Mouse (Mus musculus) MEL (cell line): ENCODE results near the gene Txndc12. TPM values are rescaled to one million over a fixed set of nuclear protein-coding genes. Genes with fewer than 3 reads are reported as not detected.

Experiments used
- DNase-seq: peaks from one replicate; pipeline ENCODE4 v3.0.0; 2011; ENCODE audit warnings: low read depth, low spot score
- H3K27ac ChIP-seq: 2 replicates; pipeline ENCODE4 v1.5.1; 2012; ENCODE audit warnings: low read depth, mild to moderate bottlenecking, control low read depth, low read length, moderate library complexity; ENCODE audit not compliant: control insufficient read depth
- H3K27me3 ChIP-seq, 2 experiments: fragments of 150-350 bp in 1 of 2; sonication (generic) in 1 of 2; 2 replicates each; pipeline ENCODE4 v1.6.1; 2012; ENCODE audit warnings: low read length in 2 of 2, mild to moderate bottlenecking in 2 of 2, improper control_type of control experiment in 1 of 2, moderate library complexity in 1 of 2; ENCODE audit not compliant: insufficient read depth in 2 of 2, control insufficient read depth in 1 of 2
- H3K36me3 ChIP-seq, 2 experiments: 2 replicates each; pipeline ENCODE4 v1.6.1; 2012 to 2014; ENCODE audit warnings: low read length in 2 of 2, improper control_type of control experiment in 1 of 2, inconsistent platforms in 1 of 2, mild to moderate bottlenecking in 1 of 2; ENCODE audit not compliant: insufficient read depth in 2 of 2, control insufficient read depth in 1 of 2
- H3K4me1 ChIP-seq, 2 experiments: fragments of 150-350 bp in 1 of 2; sonication (generic) in 1 of 2; 2 replicates each; pipeline ENCODE4 v1.6.1; 2012; ENCODE audit warnings: low read length in 2 of 2, improper control_type of control experiment in 1 of 2, mild to moderate bottlenecking in 1 of 2; ENCODE audit not compliant: insufficient read depth in 2 of 2, control insufficient read depth in 1 of 2
- H3K4me3 ChIP-seq, 2 experiments: fragments of 150-350 bp in 1 of 2; sonication (generic) in 1 of 2; 2 replicates each; pipeline ENCODE4 v1.5.1; 2012; ENCODE audit warnings: low read depth in 2 of 2, low read length in 2 of 2, mild to moderate bottlenecking in 2 of 2, moderate library complexity in 2 of 2, control low read depth in 1 of 2, improper control_type of control experiment in 1 of 2; ENCODE audit not compliant: control insufficient read depth in 1 of 2, insufficient read depth in 1 of 2
- H3K79me2 ChIP-seq: 2 replicates; pipeline ENCODE4 v1.6.1; 2012; ENCODE audit warnings: mild to moderate bottlenecking, low read length, moderate library complexity; ENCODE audit not compliant: control insufficient read depth, poor library complexity, insufficient read depth
- H3K9ac ChIP-seq: 2 replicates; pipeline ENCODE4 v1.6.1; 2012; ENCODE audit warnings: low read depth, mild to moderate bottlenecking, control low read depth, low read length, moderate library complexity; ENCODE audit not compliant: control insufficient read depth, poor library complexity, severe bottlenecking
- H3K9me3 ChIP-seq: fragments of 150-350 bp; sonication (generic); replicated peaks from 2 replicates; pipeline ENCODE4 v1.6.1; 2012; ENCODE audit warnings: mild to moderate bottlenecking, low read length, improper control_type of control experiment, moderate library complexity; ENCODE audit not compliant: insufficient read depth
- CHD1 ChIP-seq: IDR thresholded peaks from 2 replicates; pipeline ENCODE4 v1.6.1; 2012; ENCODE audit warnings: low read depth, mild to moderate bottlenecking, inconsistent platforms, low read length, improper control_type of control experiment
- E2F4 ChIP-seq: IDR thresholded peaks from 2 replicates; pipeline ENCODE4 v1.6.1; 2011; ENCODE audit warnings: low read depth, low read length, improper control_type of control experiment, borderline replicate concordance
- ELF1 ChIP-seq: IDR thresholded peaks from 2 replicates; pipeline ENCODE4 v1.6.1; 2014; ENCODE audit warnings: low read depth, mild to moderate bottlenecking, inconsistent platforms, low read length, improper control_type of control experiment, moderate library complexity
- EP300 ChIP-seq, 2 experiments: IDR thresholded peaks; 2 replicates each; pipeline ENCODE4 v1.6.1; 2011; ENCODE audit warnings: improper control_type of control experiment in 2 of 2, low read length in 2 of 2, low read depth in 1 of 2, mild to moderate bottlenecking in 1 of 2
- GABPA ChIP-seq: IDR thresholded peaks from 2 replicates; pipeline ENCODE4 v1.6.1; 2012; ENCODE audit warnings: low read depth, mild to moderate bottlenecking, inconsistent platforms, low read length, improper control_type of control experiment, moderate library complexity
- KAT2A ChIP-seq: conservative IDR thresholded peaks from 2 replicates; pipeline ENCODE4 v1.6.1; 2012; ENCODE audit warnings: low read depth, low read length, improper control_type of control experiment, inconsistent platforms
- MAZ ChIP-seq: IDR thresholded peaks from 2 replicates; pipeline ENCODE4 v1.6.1; 2012; ENCODE audit warnings: low read depth, mild to moderate bottlenecking, inconsistent platforms, low read length, improper control_type of control experiment
- MYB ChIP-seq: IDR thresholded peaks from 2 replicates; pipeline ENCODE4 v1.6.1; 2011; ENCODE audit warnings: mild to moderate bottlenecking, low read depth, low read length, improper control_type of control experiment
- NELFE ChIP-seq: IDR thresholded peaks from 2 replicates; pipeline ENCODE4 v1.6.1; 2011; ENCODE audit warnings: low read depth, low read length, improper control_type of control experiment
- NRF1 ChIP-seq: IDR thresholded peaks from 2 replicates; pipeline ENCODE4 v1.6.1; 2014; ENCODE audit warnings: low read depth, mild to moderate bottlenecking, inconsistent platforms, low read length, improper control_type of control experiment, moderate library complexity; ENCODE audit not compliant: poor library complexity, insufficient read depth, severe bottlenecking
- POLR2A ChIP-seq, 2 experiments: IDR thresholded peaks; 2 replicates each; pipeline ENCODE4 v1.6.1; 2011 to 2012; ENCODE audit warnings: low read length in 2 of 2, mild to moderate bottlenecking in 2 of 2, control low read depth in 1 of 2, improper control_type of control experiment in 1 of 2, low read depth in 1 of 2, moderate library complexity in 1 of 2; ENCODE audit not compliant: control insufficient read depth in 1 of 2, insufficient read depth in 1 of 2, poor library complexity in 1 of 2
- POLR2AphosphoS5 ChIP-seq: IDR thresholded peaks from 2 replicates; pipeline ENCODE4 v1.6.1; 2012; ENCODE audit warnings: low read depth, borderline replicate concordance, mild to moderate bottlenecking, inconsistent platforms, low read length, moderate library complexity, mixed read lengths
- RAD21 ChIP-seq: IDR thresholded peaks from 2 replicates; pipeline ENCODE4 v1.6.1; 2011; ENCODE audit warnings: mild to moderate bottlenecking, low read depth, low read length, improper control_type of control experiment
- RCOR1 ChIP-seq: IDR thresholded peaks from 2 replicates; pipeline ENCODE4 v1.6.1; 2012; ENCODE audit warnings: low read depth, mild to moderate bottlenecking, inconsistent platforms, low read length, improper control_type of control experiment
- SIN3A ChIP-seq: IDR thresholded peaks from 2 replicates; pipeline ENCODE4 v1.6.1; 2012; ENCODE audit warnings: low read length, improper control_type of control experiment, inconsistent platforms
- SMC3 ChIP-seq: IDR thresholded peaks from 2 replicates; pipeline ENCODE4 v1.6.1; 2011; ENCODE audit warnings: low read depth, low read length, improper control_type of control experiment
- TCF12 ChIP-seq: IDR thresholded peaks from 2 replicates; pipeline ENCODE4 v1.6.1; 2014; ENCODE audit warnings: low read depth, mild to moderate bottlenecking, inconsistent platforms, low read length, improper control_type of control experiment, moderate library complexity
- UBTF ChIP-seq: IDR thresholded peaks from 2 replicates; pipeline ENCODE4 v1.6.1; 2012; ENCODE audit warnings: low read depth, mild to moderate bottlenecking, inconsistent platforms, low read length, improper control_type of control experiment, moderate library complexity, borderline replicate concordance; ENCODE audit not compliant: insufficient read depth
- USF1 ChIP-seq: IDR thresholded peaks from 2 replicates; pipeline ENCODE4 v1.6.1; 2014; ENCODE audit warnings: low read depth, mild to moderate bottlenecking, inconsistent platforms, low read length, improper control_type of control experiment, moderate library complexity
- USF2 ChIP-seq, 2 experiments: IDR thresholded peaks; 2 replicates each; pipeline ENCODE4 v1.6.1; 2011 to 2012; ENCODE audit warnings: improper control_type of control experiment in 2 of 2, low read length in 2 of 2, borderline replicate concordance in 1 of 2, inconsistent platforms in 1 of 2, low read depth in 1 of 2, mild to moderate bottlenecking in 1 of 2; ENCODE audit not compliant: insufficient read depth in 1 of 2
- ZC3H11A ChIP-seq: IDR thresholded peaks from 2 replicates; pipeline ENCODE4 v1.6.1; 2012; ENCODE audit warnings: low read depth, mild to moderate bottlenecking, inconsistent platforms, low read length, improper control_type of control experiment
- ZKSCAN1 ChIP-seq: IDR thresholded peaks from 2 replicates; pipeline ENCODE4 v1.6.1; 2012; ENCODE audit warnings: low read depth, mild to moderate bottlenecking, inconsistent platforms, low read length, improper control_type of control experiment, moderate library complexity
- ZMIZ1 ChIP-seq: IDR thresholded peaks from 2 replicates; pipeline ENCODE4 v1.6.1; 2012; ENCODE audit warnings: low read depth, mild to moderate bottlenecking, inconsistent platforms, low read length, improper control_type of control experiment, moderate library complexity
- polyA plus RNA-seq, 2 experiments: library from polyadenylated mRNA; stranded (reverse) in 1 of 2; unstranded in 1 of 2; fragments of >175 nt in 1 of 2; fragments of >200 nt in 1 of 2; gene quantifications; 2 replicates each; pipeline versions ENCODE4 v1.2.1 to v1.2.4; 2012; ENCODE audit warnings: low replicate concordance in 2 of 2, low read depth in 1 of 2; ENCODE audit not compliant: insufficient read length in 2 of 2, insufficient read depth in 1 of 2, missing spikeins in 1 of 2
- total RNA-seq: library from RNA; depleted of rRNA; stranded (reverse); fragments of 300-350 nt; gene quantifications from 2 replicates; pipeline ENCODE4 v1.2.3, GENCODE M21; 2012

The Txndc12 gene
- total and polyA plus RNA-seq, 3 experiments, result 14.9 to 145 (median 47.4) TPM

DNA sequence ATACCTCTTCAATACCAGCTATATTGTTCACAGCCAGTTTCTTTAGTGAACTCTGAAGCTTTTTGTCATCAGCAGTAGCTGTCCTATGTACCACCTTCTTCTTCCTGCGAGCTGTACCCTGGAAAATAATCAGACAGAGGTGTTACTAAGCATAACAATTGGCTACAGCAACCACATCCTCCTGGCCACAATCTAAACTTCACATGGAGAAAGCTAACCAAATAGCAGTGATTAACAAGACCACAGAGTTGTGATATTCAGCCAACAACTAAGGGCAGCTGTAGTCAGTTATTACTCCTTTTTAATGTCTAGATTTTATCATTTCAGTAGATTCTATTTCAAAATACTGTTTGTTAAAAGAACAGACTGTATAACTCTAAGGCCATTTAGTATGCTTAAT is 8.3 kb upstream of the Txndc12 start:
- H3K9me3 ChIP-seq, result no peaks in the 10 kb centered on the region
- DNase-seq, result no peak
- H3K4me3 ChIP-seq, result no peak overlapping the region
- TF ChIP-seq RCOR1 (peak; percentile 57; the same call in 1 of the 2 replicates), TCF12 (no peak), ZC3H11A (no peak), NELFE (no peak), MAZ (no peak), SMC3 (no peak)
- no peak overlapping the region for H3K27ac ChIP-seq
- peaks cover 0 to 1% of the 10 kb centered on the region in 2 experiments; a peak in 1 of 4 replicates for H3K4me1 ChIP-seq
- peaks cover 8 to 32% of the 10 kb centered on the region in 2 experiments for H3K36me3 ChIP-seq
- H3K27me3 ChIP-seq, result no peaks in the 10 kb centered on the region
- no peak overlapping the region for H3K9ac ChIP-seq
- peaks cover 2% of the 10 kb centered on the region; the same call in 1 of the 2 replicates for H3K79me2 ChIP-seq

GRCm38 (mm10) chr4:108826643-108827042 is 7.8 kb upstream of the Txndc12 start:
- H3K4me3 ChIP-seq, result no peak overlapping the region
- no peak overlapping the region for H3K9ac ChIP-seq
- peaks cover 13 to 32% of the 10 kb centered on the region in 2 experiments for H3K36me3 ChIP-seq
- H3K27me3 ChIP-seq, result no peaks in the 10 kb centered on the region
- H3K4me1 ChIP-seq, result peaks cover 1 to 7% of the 10 kb centered on the region in 2 experiments; a peak in 3 of 4 replicates
- no peaks in the 10 kb centered on the region for H3K9me3 ChIP-seq
- peaks cover 3% of the 10 kb centered on the region for H3K79me2 ChIP-seq
- H3K27ac ChIP-seq, result no peak overlapping the region
- no peak for TF ChIP-seq GABPA
- TF ChIP-seq POLR2A (IDR thresholded peaks at IDR 0.05; ENCODE audit: control insufficient read depth in 1 of 2, insufficient read depth in 1 of 2, low read depth in 1 of 2, low read length in 2 of 2, poor library complexity in 1 of 2), result no peak
- no peak for TF ChIP-seq USF2 (IDR thresholded peaks at IDR 0.05; ENCODE audit: borderline replicate concordance in 1 of 2, insufficient read depth in 1 of 2, low read depth in 1 of 2, low read length in 2 of 2)
- TF ChIP-seq RAD21, result no peak
- no peak for TF ChIP-seq RCOR1
- TF ChIP-seq ELF1, result no peak
- no peak for TF ChIP-seq POLR2AphosphoS5
- no peak for TF ChIP-seq NELFE
- no peak for TF ChIP-seq E2F4
- TF ChIP-seq SIN3A, result no peak
- no peak for TF ChIP-seq ZMIZ1
- TF ChIP-seq MYB, result no peak
- TF ChIP-seq UBTF, result no peak
- no peak for TF ChIP-seq ZKSCAN1
- no peak for TF ChIP-seq USF1
- no peak for TF ChIP-seq EP300 (IDR thresholded peaks at IDR 0.05; ENCODE audit: low read depth in 1 of 2, low read length in 2 of 2)
- no peak for TF ChIP-seq CHD1
- TF ChIP-seq NRF1, result no peak
- TF ChIP-seq KAT2A, result no peak
- DNase-seq, result no peak
